Mouse (Mus musculus) urinary bladder, adult 18-20 months (tissue): Measurements from ENCODE around the gene Rbpms2.

Experiments used
- DNase-seq, 2 experiments: peaks; one replicate each; pipeline ENCODE4 v3.0.0; 2022; ENCODE audit warnings: low spot score in 2 of 2, mixed read lengths in 2 of 2

Gene Rbpms2

DNA sequence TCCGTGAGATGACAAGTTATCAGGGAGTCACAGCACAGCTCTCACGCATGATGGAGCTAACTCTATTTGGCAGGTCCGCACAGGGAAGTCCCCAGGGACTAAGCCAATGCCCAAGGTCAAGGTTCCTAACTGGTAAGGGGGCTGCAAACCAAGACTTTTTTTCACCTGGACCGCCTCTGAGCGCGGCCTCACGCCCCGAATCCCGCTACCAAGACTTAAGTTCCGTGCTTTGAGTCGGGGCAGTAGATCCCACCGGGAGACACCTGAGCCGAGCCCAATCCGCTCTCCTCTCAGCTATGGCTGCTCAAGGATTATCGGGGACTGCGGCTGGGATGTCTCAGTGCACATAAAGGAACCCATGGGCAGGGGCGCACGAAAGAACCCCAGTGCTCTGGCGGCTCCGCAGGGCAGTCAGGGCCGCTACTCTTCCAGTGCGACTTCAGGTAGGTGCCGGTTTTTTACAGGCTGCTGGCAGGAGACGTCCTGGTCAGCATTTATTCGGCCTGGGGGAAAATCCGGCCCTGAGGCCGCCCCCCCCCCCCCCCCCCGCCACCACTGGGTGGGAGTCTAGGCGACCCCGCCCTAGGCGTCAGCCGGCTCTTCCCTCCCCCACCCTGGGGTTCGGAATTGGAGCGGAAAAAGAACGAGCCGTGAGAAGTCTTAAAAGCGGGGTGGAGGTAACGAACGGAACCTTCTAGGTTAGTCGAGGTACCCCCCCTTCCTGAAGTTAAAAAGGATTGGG is at the start of gene Rbpms2:
Gene Rbpms2, plus strand, starts transcription at position 624 of the 742 bp plus-strand sequence.
- peak in 1 of 2 experiments; percentile 14 for DNase-seq

DNA sequence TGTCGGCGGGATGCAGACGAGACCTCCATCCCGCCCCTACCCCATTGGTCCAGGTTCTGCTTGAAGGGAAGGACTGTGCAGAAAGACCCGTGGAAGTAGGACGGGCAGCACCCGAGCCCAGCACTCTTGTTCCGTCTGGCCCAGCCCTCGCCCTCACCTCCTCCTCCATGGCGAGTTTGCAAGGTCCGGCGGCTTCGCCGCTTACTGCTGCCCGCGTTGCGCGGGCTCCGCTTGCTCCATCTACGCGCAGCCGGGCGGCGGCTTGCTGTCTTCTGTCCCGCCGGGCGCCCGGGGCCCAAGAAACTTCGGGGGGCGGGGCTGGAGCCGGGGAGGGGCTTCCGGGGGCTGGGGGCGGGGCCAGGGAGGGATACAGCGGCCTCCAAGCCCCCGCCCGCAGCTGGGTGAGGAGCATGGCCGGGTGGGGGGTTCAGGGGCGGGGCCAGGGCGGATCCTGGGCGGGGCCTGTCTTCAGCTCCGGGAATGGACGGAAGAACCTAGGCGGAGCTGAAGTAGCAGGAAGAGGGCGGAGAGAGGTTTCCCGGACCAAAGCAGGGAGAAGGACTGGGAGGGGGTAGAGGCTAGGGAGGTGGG is 49.6 kb upstream of the Rbpms2 start, which contains the start of gene Plekho2:
Gene Plekho2, minus strand, starts transcription at position 260 of the 591 bp plus-strand sequence.
- DNase-seq, result peak; percentile 77 to 89

DNA sequence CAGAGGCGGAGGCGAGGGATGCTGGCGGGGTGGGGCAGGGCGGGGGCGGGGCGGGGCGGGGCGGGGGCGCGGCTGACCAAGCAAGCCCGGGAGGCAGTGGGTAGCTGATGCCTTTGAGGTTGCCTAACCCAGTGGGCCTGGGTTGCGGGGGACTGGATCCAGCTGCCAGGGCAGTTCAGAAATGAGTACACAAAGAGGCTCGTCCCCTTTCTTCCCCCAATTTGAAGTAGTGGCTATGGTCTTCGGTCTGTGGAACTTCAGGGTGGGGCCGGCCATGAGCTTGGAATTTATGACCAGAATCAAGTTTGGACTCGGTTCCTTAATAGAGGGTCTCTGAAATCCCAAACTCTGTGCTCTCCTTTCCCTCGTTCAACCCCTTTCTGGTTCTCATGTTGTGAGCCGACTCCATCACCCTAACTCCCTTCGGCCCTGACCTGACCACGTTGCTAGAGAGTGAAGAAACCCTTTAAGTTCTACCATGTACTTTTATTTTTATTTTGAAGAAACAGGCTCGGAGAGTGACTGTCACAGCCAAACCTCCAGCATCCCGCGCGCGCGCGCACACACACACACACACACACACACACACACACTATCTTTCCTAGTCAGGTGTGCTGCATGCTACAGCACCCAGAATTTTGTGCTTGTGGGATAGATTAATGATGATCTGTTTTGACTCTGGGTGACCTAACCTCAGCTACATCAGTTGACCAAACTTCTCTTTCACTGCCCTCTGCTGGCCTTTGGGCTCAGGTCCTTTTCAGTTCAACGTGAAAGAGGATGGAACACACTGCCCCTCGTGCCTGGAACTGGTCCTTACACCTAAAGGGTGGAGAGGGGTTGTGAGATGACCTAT is 48.8 kb upstream of the Rbpms2 start:
- DNase-seq, result peak; percentile 69 to 81

DNA sequence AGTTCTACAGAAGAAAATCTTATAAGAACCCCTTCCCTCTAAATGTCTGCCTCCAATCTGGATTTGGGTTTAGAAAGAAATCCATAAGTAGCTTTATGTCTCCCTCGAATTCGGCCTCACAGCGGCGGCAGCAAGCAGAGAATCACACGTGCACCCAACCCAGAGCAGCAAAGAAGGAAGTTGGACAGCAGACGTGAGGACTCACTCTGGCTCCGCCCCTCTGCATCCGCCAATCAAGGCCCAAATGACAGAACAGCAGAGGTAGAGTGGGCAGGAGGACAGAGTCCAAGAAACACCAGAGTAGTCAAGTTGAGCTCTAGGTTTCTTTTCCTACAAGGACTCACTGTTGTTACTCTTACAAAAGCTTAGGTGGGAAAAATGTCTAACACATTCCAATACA is 46.4 kb upstream of the Rbpms2 start:
- DNase-seq, result no peak

DNA sequence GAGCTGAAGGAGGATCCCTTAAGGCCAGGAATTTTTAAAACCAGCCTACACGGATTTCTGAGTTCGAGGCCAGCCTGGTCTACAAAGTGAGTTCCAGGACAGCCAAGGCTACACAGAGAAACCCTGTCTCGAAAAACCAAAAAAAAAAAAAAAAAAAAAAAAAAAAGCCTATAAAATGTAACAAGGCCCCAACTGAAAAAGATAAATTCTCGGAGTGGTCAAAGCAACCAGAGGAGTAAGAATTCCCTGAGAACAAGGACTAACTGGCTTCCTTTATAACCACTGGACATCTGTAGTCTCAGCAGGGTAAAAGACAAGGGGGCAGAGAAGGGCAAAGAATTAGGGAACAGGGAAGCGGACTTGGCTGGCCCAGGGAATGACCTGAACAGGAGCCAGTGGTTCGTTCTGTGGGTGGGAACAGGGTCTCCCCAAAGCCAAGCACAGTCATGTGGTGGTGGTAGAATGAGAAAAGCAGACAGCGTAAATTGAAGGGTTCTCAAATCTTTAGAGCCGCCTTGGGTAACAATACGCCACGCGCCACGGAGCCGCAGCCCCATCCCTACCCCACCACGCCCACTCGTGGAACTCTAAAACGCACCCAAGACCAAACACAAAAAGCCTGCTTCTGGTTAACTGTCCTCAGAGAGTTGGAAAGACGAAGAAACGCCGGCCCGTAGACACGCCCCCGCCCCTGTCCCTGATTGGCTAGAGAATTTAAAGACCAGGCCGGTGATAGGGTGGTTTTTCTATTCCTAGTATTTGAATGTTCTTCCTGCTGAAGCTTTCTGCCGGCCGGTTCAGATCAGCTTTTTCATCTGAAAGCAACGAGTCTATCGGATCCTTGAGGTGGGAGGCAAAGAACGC is 42.8 kb upstream of the Rbpms2 start, which contains the start of gene Pif1:
Gene Pif1, plus strand, starts transcription at position 755 of the 864 bp plus-strand sequence.
- peak; percentile 53 to 70 for DNase-seq

DNA sequence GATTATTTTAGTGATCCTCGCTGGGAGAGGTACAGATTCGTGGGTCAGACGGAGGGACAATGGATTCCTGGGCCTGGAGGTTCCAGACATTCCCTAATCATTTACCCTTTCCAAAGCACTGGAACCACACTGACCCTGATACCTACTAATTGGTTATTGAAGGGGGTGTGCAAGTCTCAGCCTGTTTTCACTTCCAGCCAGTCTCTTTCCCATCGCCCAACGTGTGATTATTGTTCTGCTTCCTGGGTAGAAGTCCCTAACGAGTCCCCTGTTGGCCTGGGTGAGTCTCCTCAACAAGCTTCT is 42.2 kb upstream of the Rbpms2 start:
- DNase-seq, result no peak

DNA sequence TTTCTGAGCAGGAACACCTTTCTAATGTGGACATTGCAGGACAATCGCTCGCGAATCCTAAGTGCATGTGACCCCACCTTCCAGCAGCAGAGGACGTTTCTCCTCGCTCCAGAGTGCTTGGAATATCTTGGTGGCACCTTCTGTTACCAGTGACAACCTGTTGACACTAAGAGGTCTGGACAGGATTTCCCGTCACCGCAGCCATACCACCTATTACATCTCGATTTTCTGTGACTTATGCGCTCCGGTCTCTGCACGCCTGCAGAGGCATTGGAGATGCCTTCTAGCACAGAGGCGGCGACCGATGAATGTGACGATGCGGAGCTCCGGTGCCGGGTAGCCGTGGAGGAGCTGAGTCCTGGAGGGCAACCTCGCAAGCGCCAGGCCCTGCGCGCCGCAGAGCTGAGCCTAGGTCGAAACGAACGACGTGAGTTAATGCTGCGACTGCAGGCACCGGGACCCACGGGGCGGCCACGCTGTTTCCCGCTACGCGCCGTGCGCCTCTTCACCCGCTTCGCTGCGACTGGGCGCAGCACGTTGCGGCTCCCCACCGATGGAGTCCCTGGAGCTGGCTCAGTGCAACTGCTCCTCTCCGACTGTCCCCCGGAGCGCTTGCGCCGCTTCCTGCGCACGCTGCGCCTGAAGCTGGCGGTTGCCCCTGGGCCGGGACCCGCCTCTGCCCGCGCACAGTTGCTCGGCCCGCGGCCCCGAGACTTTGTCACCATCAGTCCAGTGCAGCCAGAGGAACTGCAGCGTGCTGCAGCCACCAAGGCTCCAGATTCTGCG is 41.7 kb upstream of the Rbpms2 start:
- DNase-seq, result no peak

DNA sequence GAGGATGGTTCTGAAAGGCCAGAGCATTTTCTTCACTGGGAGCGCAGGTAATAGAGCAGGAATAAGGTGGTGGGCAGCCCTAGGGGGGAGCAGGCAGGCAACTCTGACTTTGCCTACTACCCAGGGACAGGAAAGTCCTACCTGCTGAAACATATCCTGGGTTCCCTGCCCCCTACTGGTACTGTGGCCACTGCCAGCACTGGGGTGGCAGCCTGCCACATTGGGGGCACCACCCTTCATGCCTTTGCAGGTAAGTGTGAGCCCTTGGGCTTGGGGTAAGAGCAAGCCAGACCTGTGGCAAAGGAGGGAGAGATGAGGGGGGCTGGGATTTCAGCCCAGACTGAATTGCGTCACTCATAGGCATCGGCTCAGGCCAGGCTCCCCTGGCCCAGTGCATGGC is 40.4 kb upstream of the Rbpms2 start:
- DNase-seq, result no peak

DNA sequence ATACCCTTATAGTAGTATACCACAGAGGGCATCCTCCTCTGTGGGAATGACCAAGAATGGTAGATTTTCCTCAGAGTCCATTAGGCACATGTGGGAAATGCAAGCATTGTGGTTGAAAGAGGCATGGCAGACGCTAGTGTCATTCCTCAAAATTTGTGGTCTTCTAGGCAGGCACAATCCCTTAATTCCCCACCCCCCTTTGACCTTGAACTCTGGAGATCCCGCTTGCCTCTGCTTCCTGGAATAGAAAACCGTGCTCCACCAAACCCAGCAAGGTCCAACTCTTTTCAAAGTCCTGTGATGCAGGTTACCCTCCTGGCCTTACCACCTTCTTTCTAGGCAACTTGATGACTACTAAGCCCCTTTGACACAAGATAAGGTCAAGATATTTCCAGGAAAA is 36.7 kb upstream of the Rbpms2 start:
- no peak for DNase-seq

DNA sequence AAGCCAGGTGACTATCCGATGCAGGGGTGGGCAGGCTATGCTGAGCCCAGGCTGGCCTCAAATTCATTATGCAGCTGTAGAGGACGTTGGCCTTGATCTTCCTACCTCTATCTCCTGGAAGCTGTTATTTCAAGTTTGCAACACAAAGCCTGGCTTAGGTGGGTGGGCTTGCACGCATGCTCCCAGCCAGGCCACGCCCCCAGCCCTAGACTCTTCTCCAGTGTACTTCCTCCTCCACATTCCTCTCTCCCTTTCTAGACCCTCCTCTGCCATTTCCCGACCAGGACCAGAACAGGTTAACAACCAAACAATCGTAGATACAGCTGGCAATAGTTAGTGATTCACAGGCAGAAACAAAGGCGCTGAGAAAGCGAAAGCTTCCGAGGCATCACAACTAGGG is 35.9 kb upstream of the Rbpms2 start:
- no peak for DNase-seq

DNA sequence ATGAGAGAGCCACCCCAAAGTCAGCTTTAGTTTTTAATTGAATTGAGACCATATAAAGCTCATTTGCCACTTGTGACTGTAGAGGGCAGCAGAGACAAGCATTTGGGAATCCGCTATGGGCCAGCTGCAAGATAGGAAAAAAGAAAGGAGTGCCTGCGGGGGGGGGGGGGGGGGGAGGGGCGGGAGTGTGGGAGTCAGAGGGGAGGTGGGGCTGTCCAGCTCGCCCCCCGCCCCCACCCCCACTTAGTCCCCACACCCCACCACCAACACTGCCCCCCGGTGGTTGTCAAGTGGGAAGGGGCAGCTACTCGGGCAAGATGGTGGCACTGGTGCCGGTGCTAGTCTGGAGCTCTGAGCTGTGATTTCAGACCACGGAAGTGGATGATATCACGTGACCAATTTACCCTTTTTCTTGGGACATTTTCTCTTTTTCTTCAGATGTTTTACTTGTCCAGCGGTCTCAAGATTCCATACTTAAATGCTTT is 30.6 kb upstream of the Rbpms2 start:
- DNase-seq, result no peak

DNA sequence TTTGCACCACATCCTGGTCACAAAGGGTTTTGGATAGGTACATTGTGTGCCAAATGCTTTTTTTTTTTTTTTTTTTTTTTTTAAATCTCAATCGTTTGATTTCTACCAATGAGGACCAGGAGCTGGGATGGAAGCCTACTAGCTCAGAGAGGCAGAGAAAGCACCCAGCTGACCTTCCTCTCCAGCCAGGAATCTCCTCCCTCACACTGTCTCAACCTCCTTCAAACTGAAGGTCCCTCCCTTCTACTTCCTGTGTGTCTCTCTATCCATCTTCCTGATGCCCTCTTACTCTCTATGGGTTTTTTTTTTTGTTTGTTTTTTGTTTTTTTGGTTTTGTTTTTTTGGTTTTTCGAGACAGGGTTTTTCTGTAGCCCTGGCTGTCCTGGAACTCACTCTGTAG is 28.5 kb upstream of the Rbpms2 start:
- DNase-seq, result no peak

DNA sequence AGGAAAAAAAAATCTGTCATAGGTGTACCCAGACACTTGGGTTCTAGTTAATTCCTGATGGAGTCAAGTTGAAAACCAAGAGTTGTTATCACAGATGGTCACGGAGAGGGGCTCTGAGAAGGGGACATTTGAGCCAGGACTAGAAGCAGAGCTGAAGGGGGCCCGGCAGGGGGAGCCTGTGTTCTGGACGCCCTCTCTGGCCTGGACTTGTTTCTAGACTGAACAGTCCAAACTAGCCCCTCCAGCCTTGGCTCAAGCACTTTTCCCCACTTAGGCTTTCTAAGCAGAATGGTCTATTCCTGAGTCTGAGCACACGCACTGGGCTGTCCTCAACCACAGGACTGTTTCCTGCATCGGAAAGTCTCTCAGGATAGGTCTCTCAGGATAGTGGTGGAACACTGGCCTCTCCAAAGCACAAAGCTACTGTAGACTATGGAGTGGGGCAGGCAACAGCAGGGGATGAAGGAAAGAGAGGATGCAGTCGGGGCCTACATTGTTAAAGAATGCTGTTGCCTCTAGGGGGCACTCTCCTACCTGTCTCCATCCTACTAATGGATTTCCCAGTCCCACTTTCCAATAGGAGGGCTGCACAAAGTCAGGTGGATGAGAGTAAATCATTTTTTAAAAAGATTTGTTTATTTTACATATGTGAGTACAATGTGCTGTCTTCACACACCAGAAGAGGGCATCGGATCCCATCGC is 25.9 kb upstream of the Rbpms2 start:
- no peak for DNase-seq

DNA sequence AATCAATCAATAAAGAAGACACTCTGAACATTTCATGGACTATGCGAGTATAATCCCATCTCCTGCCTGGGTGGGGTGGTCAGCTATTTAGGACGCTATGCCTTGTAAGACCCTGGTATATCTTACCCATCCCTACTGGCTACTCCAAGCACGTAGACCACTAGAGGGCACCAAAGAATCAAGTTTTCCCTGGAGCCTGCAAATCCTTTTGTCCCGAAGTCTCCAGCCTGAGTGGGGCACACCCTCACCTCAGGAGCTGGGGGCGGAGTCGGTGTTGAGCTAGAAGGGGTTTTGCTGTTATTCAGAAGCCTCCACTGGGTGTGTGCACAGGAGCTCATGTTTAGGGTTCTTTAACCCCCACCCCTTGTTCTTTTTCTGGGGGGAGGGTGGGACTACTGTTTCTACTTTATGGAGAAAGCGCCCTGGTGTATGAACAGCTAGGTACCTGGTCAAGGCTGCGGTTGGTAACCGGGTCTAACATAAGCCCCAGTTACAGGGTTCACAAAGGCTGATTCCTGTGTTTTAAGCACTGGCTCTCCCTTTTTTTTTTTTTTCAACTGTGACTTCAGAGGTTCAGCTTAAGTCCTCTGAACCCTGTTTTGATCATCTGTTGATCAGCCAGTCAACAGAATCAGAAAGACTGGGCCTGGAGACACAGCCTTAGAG is 23.8 kb upstream of the Rbpms2 start:
- peak; percentile 42 to 44 for DNase-seq

DNA sequence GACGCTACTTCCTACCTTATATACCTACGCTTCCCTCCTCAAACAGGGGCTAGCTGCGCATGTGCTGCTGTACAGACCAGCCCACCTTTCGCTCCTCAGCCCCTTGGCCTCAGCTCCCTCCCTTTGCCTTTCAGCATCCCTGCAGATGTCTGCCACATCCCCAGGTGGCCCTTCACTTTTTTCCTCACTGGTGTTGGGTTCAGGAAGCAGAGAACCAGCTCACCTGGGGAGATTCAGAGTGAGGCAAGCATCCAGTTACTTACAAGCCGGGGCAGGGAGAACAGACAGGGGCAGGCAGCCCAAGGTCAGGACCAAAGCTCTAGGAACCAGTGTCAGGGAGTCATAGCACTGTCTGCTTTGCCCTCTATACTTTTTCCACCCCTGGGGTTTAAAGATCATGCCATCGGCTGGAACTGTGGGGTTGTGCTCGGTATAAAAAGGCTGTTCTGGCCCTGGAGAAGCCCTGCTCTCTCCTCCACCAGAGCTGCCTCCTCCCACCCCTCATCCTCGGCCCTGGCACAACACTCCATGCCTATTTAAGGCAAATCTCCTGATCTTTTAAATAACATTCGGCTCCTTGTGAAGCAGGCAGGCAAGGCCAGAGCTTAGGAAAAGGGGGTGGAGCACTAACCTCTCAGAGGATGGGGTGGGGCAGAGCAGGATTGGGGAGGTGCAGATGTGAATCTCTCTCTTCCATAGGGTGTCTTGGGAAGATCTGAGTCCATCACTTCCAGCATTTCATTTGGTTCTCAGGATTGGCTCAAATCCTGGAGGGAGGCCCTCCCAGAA is 22.9 kb upstream of the Rbpms2 start:
- DNase-seq, result no peak

DNA sequence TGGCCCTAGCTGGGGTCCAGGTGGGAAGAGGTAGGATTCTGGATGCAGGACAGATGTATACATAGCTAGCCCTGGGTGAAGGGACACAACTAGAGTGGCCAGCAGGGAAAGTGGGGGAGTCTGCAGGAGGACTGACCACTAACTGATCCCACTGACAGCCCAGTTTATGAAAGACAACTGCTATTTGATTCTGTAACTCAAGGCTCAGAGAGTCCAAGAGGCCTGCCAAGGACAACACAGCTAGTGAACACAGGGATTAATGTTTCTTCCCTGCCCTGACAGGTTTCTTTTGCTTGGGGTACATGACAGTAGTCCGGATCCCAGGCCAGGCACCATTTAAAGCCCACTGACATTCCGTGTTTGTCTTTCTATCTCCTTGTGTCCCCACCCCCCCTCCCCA is 22.3 kb upstream of the Rbpms2 start:
- DNase-seq, result no peak

DNA sequence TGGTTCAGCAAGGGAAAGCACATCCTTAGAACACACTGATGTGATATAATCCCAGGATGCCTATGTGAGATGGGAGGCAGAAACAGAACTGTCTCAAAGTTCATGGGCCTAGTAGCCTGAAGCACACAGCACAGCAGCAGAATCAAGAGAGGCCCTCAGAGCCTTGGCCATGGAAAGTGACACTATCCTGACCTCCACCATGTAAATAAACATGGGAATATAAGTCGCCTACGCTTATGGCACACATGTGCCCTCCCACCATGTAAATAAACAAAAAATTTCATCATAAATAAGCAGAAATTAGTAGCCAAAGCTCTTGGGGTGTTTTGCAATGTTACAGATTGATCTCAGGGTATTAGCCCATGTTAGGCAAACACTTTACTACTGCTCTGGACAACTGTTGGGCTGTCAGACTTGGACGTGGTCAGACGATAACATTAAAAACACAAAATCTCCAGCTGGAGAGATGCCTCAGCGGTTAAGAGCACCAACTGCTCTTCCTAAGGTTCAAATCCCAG is 17.4 kb upstream of the Rbpms2 start:
- no peak for DNase-seq

DNA sequence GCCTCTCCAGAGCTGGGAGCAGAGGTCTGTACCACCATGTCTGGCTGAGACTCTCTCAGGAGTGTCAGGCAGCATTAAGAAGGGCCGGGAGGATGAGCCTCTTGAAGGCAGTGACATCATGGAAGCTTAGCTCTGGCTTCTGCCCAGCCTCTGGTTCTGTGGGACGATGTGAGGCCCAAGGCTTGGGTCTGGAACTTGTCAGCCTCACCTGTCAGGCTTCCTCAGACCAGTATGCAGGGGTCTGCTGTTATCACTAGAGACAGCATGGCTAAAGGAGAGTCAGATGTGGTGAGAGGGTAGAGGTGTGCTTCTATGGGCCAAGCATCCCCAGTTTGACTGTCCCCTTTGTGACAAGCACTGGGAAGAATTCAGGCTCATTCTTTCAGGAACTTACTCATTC is 16.4 kb upstream of the Rbpms2 start:
- DNase-seq, result no peak

DNA sequence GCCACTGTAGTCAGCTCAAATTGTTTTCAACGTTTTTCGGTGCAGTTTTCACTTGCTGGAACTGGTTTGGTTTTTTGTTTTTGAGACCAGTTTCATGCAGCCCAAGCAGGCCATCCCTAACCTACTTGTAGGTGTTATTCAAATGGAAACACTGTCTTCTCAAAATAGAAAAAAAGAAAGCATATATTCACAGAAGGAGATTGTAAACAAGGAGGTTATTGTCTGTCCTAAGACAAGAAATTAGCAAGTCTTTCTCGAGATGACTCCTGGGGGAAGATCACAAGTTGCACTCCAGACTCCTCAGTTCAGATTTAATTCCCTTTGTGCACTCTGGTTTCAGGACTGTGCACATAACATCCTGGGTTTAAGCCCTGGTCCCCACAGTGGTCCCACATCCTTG is 10.1 kb upstream of the Rbpms2 start:
- DNase-seq, result no peak
